Mouse (Mus musculus) cortical plate, adult 2 months (tissue): Measurements from ENCODE around the gene Cygb.

Experiments used
- CTCF ChIP-seq: fragments of 200-500 bp; IDR thresholded peaks from 2 replicates; pipeline ENCODE4 v1.5.1; 2011; ENCODE audit warnings: mild to moderate bottlenecking, control low read depth, low read length; ENCODE audit not compliant: insufficient read depth; ENCODE audit errors: extremely low read depth
- POLR2A ChIP-seq: fragments of 200-500 bp; IDR thresholded peaks from 2 replicates; pipeline ENCODE4 v1.6.1; 2011; ENCODE audit warnings: mild to moderate bottlenecking, low read length, control low read depth; ENCODE audit not compliant: insufficient read depth; ENCODE audit errors: extremely low read depth

DNA sequence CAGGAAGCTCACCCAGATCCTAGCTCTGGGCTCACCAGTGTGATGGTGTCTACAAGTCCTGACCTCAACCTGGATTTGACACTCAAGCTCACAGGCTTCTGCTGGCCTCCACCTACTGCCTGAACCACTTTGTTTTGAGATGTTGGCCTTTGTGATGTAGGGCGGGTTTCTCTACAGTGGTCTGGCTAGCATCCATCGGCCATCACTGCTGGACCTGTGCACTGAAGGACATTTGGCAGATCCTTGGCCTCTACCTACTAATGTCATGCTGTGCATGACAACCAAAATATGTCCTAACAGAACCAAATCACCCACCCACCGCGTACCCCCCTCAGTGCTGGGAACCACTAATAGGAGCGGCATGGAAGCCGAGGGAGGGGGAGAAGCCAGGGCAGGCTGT is 25.0 kb upstream of the Cygb start:
- TF ChIP-seq POLR2A (no peak), CTCF (no peak)
